Comparison of ENCODE assay signal across 7 mouse cellular contexts in genomic region chr9:108306571-108306980, GRCm38 (mm10). TPM values are rescaled to one million over a fixed set of nuclear protein-coding genes. Genes with fewer than 3 reads are reported as not detected.
DNase-seq lines count a peak whose midpoint lies in the region; ATAC-seq lines count a peak whose summit lies in the region.

No protein-coding gene starts in this region.

- under 1% methylated on average over 51 of the region's 51 CpGs for WGBS in limb, embryonic 12.5 days
- WGBS in midbrain, embryonic 12.5 days, result under 1% methylated on average over 48 of the region's 51 CpGs

- ATAC-seq in limb, embryonic 12.5 days (ENCODE audit: insufficient number of reproducible peaks, insufficient read depth, low FRiP score, low TSS enrichment, low read depth), result peak; percentile 65
- peak; percentile 76 for ATAC-seq in midbrain, embryonic 12.5 days (ENCODE audit: low FRiP score, low read depth)

- H3K4me1 ChIP-seq in erythroblast, embryonic 14.5 days (ENCODE audit: control insufficient read depth), result peaks cover 58% of the 10 kb centered on the region
- H3K4me1 ChIP-seq in limb, embryonic 12.5 days (replicated peaks), result peaks cover 33% of the 10 kb centered on the region
- H3K4me1 ChIP-seq in midbrain, embryonic 12.5 days, result peaks cover 34% of the 10 kb centered on the region

- intact Hi-C loops in heart, postnatal 25 days (cut with DNase I), result loop anchor here (1.0 kb wide), 1 partner anchor 41 kb away; the partner anchor contains the start of gene Usp4

- peak; percentile 34 for DNase-seq in ES-CJ7 (ENCODE audit: low read depth, low spot score)
- DNase-seq in adrenal gland, adult (ENCODE audit: inconsistent age in 2 of 2, low spot score in 1 of 2), result peak; percentile 87 to 94
- DNase-seq in heart, postnatal 25 days (ENCODE audit: low spot score), result peak; percentile 77
- peak; percentile 89 to 91 for DNase-seq in spleen, postnatal 10 days (ENCODE audit: low spot score in 2 of 2)

- peaks cover 58% of the 10 kb centered on the region for H3K36me3 ChIP-seq in erythroblast, embryonic 14.5 days (ENCODE audit: control insufficient read depth)
- peaks cover 21% of the 10 kb centered on the region for H3K36me3 ChIP-seq in limb, embryonic 12.5 days
- peaks cover 19% of the 10 kb centered on the region for H3K36me3 ChIP-seq in midbrain, embryonic 12.5 days

- peak overlapping the region; percentile 84 for H3K4me2 ChIP-seq in limb, embryonic 12.5 days
- H3K4me2 ChIP-seq in midbrain, embryonic 12.5 days (replicated peaks), result peak overlapping the region; percentile 83

- peak overlapping the region; percentile 83 for H3K4me3 ChIP-seq in erythroblast, embryonic 14.5 days (replicated peaks)
- H3K4me3 ChIP-seq in limb, embryonic 12.5 days (replicated peaks), result peak overlapping the region; percentile 90
- peak overlapping the region; percentile 92 for H3K4me3 ChIP-seq in midbrain, embryonic 12.5 days

- H3K27me3 ChIP-seq in erythroblast, embryonic 14.5 days (ENCODE audit: control insufficient read depth), result no peaks in the 10 kb centered on the region
- H3K27me3 ChIP-seq in limb, embryonic 12.5 days, result no peaks in the 10 kb centered on the region
- no peaks in the 10 kb centered on the region for H3K27me3 ChIP-seq in midbrain, embryonic 12.5 days

- no peaks in the 10 kb centered on the region for H3K9me3 ChIP-seq in erythroblast, embryonic 14.5 days (ENCODE audit: control insufficient read depth, low read length)
- no peaks in the 10 kb centered on the region for H3K9me3 ChIP-seq in limb, embryonic 12.5 days
- no peaks in the 10 kb centered on the region for H3K9me3 ChIP-seq in midbrain, embryonic 12.5 days

- peak overlapping the region; percentile 100 for H3K27ac ChIP-seq in limb, embryonic 12.5 days
- peak overlapping the region; percentile 100 for H3K27ac ChIP-seq in midbrain, embryonic 12.5 days (replicated peaks)

- H3K9ac ChIP-seq in limb, embryonic 12.5 days (replicated peaks), result peak overlapping the region; percentile 98
- peak overlapping the region; percentile 98 for H3K9ac ChIP-seq in midbrain, embryonic 12.5 days (replicated peaks)

RNA-seq across cellular contexts. Expression of gene Tcta, which starts 0.6 kb away (rescaled TPM):
- 0.16 TPM in 2 replicates for polyA plus RNA-seq in erythroblast, embryonic 14.5 days (2012)
- 10 to 100 TPM; 39.2 to 47.2 TPM for total RNA-seq in heart, postnatal 25 days (2021)
- polyA plus RNA-seq in limb, embryonic 12.5 days (2016; fragmentation: Nextera tagmentation; extraction: Ambion mirVana), result 21.2 and 22.6 TPM in 2 replicates
- 39.9 and 41.7 TPM in 2 replicates for polyA plus RNA-seq in midbrain, embryonic 12.5 days (2016; fragmentation: Nextera tagmentation; extraction: Ambion mirVana)

RNA-seq across cellular contexts. Expression of gene Rhoa, which starts 0.6 kb away (rescaled TPM):
- polyA plus RNA-seq in erythroblast, embryonic 14.5 days (2012), result 12.9 and 13.9 TPM in 2 replicates
- 100 to 1,000 TPM; 225 to 248 TPM for total RNA-seq in heart, postnatal 25 days (2021)
- 324 and 387 TPM in 2 replicates for polyA plus RNA-seq in limb, embryonic 12.5 days (2016; fragmentation: Nextera tagmentation; extraction: Ambion mirVana)
- 324 and 379 TPM in 2 replicates for polyA plus RNA-seq in midbrain, embryonic 12.5 days (2016; fragmentation: Nextera tagmentation; extraction: Ambion mirVana)

RNA-seq across cellular contexts. Expression of gene Amt, which starts 9.9 kb away (rescaled TPM):
- polyA plus RNA-seq in erythroblast, embryonic 14.5 days (2012), result not detected in 2 replicates
- total RNA-seq in heart, postnatal 25 days (2021), result 1 to 10 TPM; 4.9 to 6.6 TPM
- 13.3 and 17.0 TPM in 2 replicates for polyA plus RNA-seq in limb, embryonic 12.5 days (2016; fragmentation: Nextera tagmentation; extraction: Ambion mirVana)
- 25.0 and 30.0 TPM in 2 replicates for polyA plus RNA-seq in midbrain, embryonic 12.5 days (2016; fragmentation: Nextera tagmentation; extraction: Ambion mirVana)

RNA-seq across cellular contexts. Expression of gene Nicn1, which starts 16.3 kb away (rescaled TPM):
- not detected in 2 replicates for polyA plus RNA-seq in erythroblast, embryonic 14.5 days (2012)
- total RNA-seq in heart, postnatal 25 days (2021), result 10 to 100 TPM; 20.3 to 24.2 TPM
- polyA plus RNA-seq in limb, embryonic 12.5 days (2016; fragmentation: Nextera tagmentation; extraction: Ambion mirVana), result 45.0 and 46.4 TPM in 2 replicates
- 67.9 and 78.4 TPM in 2 replicates for polyA plus RNA-seq in midbrain, embryonic 12.5 days (2016; fragmentation: Nextera tagmentation; extraction: Ambion mirVana)

RNA-seq across cellular contexts. Expression of gene Gpx1, which starts 32.1 kb away (rescaled TPM):
- 533 and 609 TPM in 2 replicates for polyA plus RNA-seq in erythroblast, embryonic 14.5 days (2012)
- total RNA-seq in heart, postnatal 25 days (2021), result 100 to 1,000 TPM; 108 to 130 TPM
- 797 and 821 TPM in 2 replicates for polyA plus RNA-seq in limb, embryonic 12.5 days (2016; fragmentation: Nextera tagmentation; extraction: Ambion mirVana)
- 656 and 692 TPM in 2 replicates for polyA plus RNA-seq in midbrain, embryonic 12.5 days (2016; fragmentation: Nextera tagmentation; extraction: Ambion mirVana)

Comparison
In these comparisons a context has a peak if more than half of its experiments do, and no peak if none do; other contexts are left out.
1. Peak in every context shown above with its lines: DNase-seq, ATAC-seq, H3K4me3 ChIP-seq and H3K27ac ChIP-seq.
2. DNase-seq: peak in every context shown above with its lines; median percentile 90 in adrenal gland, adult; 90 in spleen, postnatal 10 days; 77 in heart, postnatal 25 days; 34 in ES-CJ7.
3. RNA of gene Tcta, which starts 0.6 kb away (polyA plus RNA-seq): 39.9 to 41.7 TPM in midbrain, embryonic 12.5 days and 21.2 to 22.6 TPM in limb, embryonic 12.5 days; 0.16 TPM in erythroblast, embryonic 14.5 days; every median in the first group is over 10 times any median in the second.
4. RNA of gene Rhoa, which starts 0.6 kb away (polyA plus RNA-seq): 324 to 387 TPM in limb, embryonic 12.5 days and 324 to 379 TPM in midbrain, embryonic 12.5 days; 12.9 to 13.9 TPM in erythroblast, embryonic 14.5 days; every median in the first group is over 10 times any median in the second.
5. RNA of gene Amt, which starts 9.9 kb away (polyA plus RNA-seq): 25.0 to 30.0 TPM in midbrain, embryonic 12.5 days and 13.3 to 17.0 TPM in limb, embryonic 12.5 days; not detected in erythroblast, embryonic 14.5 days; every median in the first group is over 10 times any median in the second.